Mouse (Mus musculus) adrenal gland (tissue): ENCODE data around the gene Sorcs3.

ENCODE experiments used
- intact Hi-C: fragments of 180-260 bp; cut with DNase I; formaldehyde crosslinking; loops from one replicate; pipeline ENCODE4 v1.15.1; 2025

The Sorcs3 gene

GRCm38 (mm10) chr19:48820493-48821282 is 614.9 kb downstream of the Sorcs3 start:
- intact Hi-C loops = no loop called here

- intact Hi-C loops = no loop called here
These were observed 615.5 kb downstream of the Sorcs3 start for GRCm38 (mm10) chr19:48821283-48821715.

GRCm38 (mm10) chr19:48834342-48834741 is 628.5 kb downstream of the Sorcs3 start:
- intact Hi-C loops = no loop called here

GRCm38 (mm10) chr19:48839418-48839817 is 633.6 kb downstream of the Sorcs3 start:
- intact Hi-C loops = no loop called here

GRCm38 (mm10) chr19:48847700-48848099 is 641.9 kb downstream of the Sorcs3 start:
- intact Hi-C loops = no loop called here

GRCm38 (mm10) chr19:48850466-48850865 is 644.6 kb downstream of the Sorcs3 start:
- intact Hi-C loops = no loop called here
